9 mouse cellular contexts compared by ENCODE assay signal in the genomic region with DNA sequence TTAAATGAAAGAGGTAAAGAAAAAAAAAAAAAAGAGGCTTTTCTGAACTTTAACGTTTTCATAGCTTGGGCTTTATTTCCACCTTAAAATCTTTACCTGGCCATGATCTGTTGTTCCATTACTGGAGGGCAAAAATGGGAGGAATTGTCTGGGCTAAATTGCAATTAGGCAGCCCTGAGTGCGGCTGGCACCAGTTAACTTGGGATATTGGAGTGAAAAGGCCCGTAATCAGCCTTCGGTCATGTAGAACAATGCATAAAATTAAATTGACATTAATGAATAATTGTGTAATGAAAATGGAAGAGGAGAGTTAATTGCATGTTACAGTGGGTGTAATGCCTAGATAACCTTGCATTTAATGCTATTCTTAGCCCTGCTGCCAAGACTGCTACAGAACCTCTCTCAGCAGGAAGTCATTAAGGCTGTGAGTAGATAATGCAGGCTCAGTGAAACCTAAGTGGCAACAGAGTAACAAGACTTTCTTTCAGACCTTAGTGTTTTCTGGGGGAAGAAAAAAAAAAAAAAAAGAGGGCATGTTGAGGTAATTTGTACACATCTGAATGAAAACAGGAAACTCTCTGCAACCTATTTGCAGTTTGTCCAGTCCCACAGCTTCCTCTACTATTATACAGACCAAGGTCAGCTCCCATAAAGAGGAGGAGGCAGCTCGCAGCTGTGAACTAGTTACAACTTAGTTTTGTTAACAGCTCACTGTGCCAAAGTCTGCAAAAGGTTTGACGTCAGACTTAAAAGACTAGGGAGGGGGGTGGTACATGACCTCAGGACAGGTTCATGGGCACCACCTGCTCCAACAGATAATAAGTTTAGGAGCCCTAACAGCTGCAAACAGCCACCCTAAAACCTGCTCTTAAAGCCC.
DNase-seq lines count a peak whose midpoint lies in the region; ATAC-seq and TF ChIP-seq lines count a peak whose summit lies in the region.
"Had no signal": no experiment of that assay in that cellular context is flagged by ENCODE, and none has a peak within 500 bp of the region (broad histone marks: within the 10 kb centered on the region; RNA-seq: fewer than 3 reads in every experiment).

No protein-coding gene starts in this region.

- WGBS in hindbrain, embryonic 11.5 days, result 54% methylated on average over 6 of the region's 6 CpGs
- WGBS in hindbrain, embryonic 10.5 days, result 50% methylated on average over 6 of the region's 6 CpGs
- 35% methylated on average over 6 of the region's 6 CpGs for WGBS in midbrain, postnatal 0 days

- TF ChIP-seq CTCF in brain, embryonic 14.5 days (IDR thresholded peaks at IDR 0.05; ENCODE audit: borderline replicate concordance, extremely low read depth, insufficient read depth, insufficient read length), result no peak
- TF ChIP-seq CTCF in midbrain, postnatal 0 days (IDR thresholded peaks at IDR 0.05), result no peak

- peak; percentile 1 for DNase-seq in hindbrain, embryonic 11.5 days (ENCODE audit: low spot score)
- no peak for DNase-seq in hindbrain, embryonic 10.5 days (ENCODE audit: low spot score)
- DNase-seq in brain, embryonic 14.5 days (ENCODE audit: low read depth), result peak; percentile 93
- peak; percentile 17 to 18 for DNase-seq in heart, postnatal 10 days
- peak; percentile 50 for DNase-seq in midbrain, postnatal 0 days (ENCODE audit: low spot score)
- no peak for DNase-seq in frontal cortex, postnatal 14 days (ENCODE audit: low spot score in 2 of 2)
- no peak for DNase-seq in gastrocnemius, postnatal 4 days (ENCODE audit: low spot score in 2 of 2)
- DNase-seq in urinary bladder, postnatal 4 days (ENCODE audit: low spot score in 2 of 2), result no peak

- no peak overlapping the region for H3K9ac ChIP-seq in hindbrain, embryonic 11.5 days (ENCODE audit: low read depth, low read length)
- H3K9ac ChIP-seq in midbrain, postnatal 0 days (replicated peaks; ENCODE audit: low read length, poor library complexity, severe bottlenecking), result no peak overlapping the region

- H3K27me3 ChIP-seq in hindbrain, embryonic 11.5 days (ENCODE audit: control insufficient read depth, insufficient read depth, low read length), result no peaks in the 10 kb centered on the region
- no peaks in the 10 kb centered on the region for H3K27me3 ChIP-seq in hindbrain, embryonic 10.5 days (ENCODE audit: insufficient read depth, poor library complexity, severe bottlenecking)
- no peaks in the 10 kb centered on the region for H3K27me3 ChIP-seq in midbrain, postnatal 0 days (ENCODE audit: insufficient read depth, low read length)

- H3K4me3 ChIP-seq in hindbrain, embryonic 11.5 days (ENCODE audit: low read depth, low read length), result no peak overlapping the region
- no peak overlapping the region for H3K4me3 ChIP-seq in hindbrain, embryonic 10.5 days
- no peak overlapping the region for H3K4me3 ChIP-seq in midbrain, postnatal 0 days (ENCODE audit: low read depth, low read length)

- ATAC-seq in hindbrain, embryonic 11.5 days (ENCODE audit: low FRiP score), result no peak
- no peak for ATAC-seq in midbrain, postnatal 0 days (ENCODE audit: low FRiP score)

- intact Hi-C loops in heart, postnatal 10 days (cut with DNase I), result loop anchor here (5.0 kb wide), 1 partner anchor 288 kb away; no protein-coding TSS in a partner anchor

- no peaks in the 10 kb centered on the region for H3K9me3 ChIP-seq in hindbrain, embryonic 11.5 days (ENCODE audit: control insufficient read depth, low read length)
- H3K9me3 ChIP-seq in hindbrain, embryonic 10.5 days, result no peaks in the 10 kb centered on the region
- H3K9me3 ChIP-seq in midbrain, postnatal 0 days (ENCODE audit: low read length), result no peaks in the 10 kb centered on the region

- no peaks in the 10 kb centered on the region for H3K4me1 ChIP-seq in hindbrain, embryonic 11.5 days (replicated peaks; ENCODE audit: control insufficient read depth, insufficient read depth, low read length)
- H3K4me1 ChIP-seq in hindbrain, embryonic 10.5 days (replicated peaks), result no peaks in the 10 kb centered on the region
- no peaks in the 10 kb centered on the region for H3K4me1 ChIP-seq in midbrain, postnatal 0 days (ENCODE audit: insufficient read depth, low read length)

- TF ChIP-seq POLR2A in brain, embryonic 14.5 days (IDR thresholded peaks at IDR 0.05; ENCODE audit: borderline replicate concordance, extremely low read depth, insufficient read depth, insufficient read length, poor library complexity, severe bottlenecking), result no peak

- no peak overlapping the region for H3K27ac ChIP-seq in hindbrain, embryonic 11.5 days (ENCODE audit: low read depth, low read length)
- H3K27ac ChIP-seq in hindbrain, embryonic 10.5 days, result no peak overlapping the region
- H3K27ac ChIP-seq in midbrain, postnatal 0 days (ENCODE audit: low read depth, low read length), result no peak overlapping the region
- H3K27ac ChIP-seq: macrophage had no signal

- H3K36me3 ChIP-seq in hindbrain, embryonic 11.5 days (ENCODE audit: control insufficient read depth, insufficient read depth, low read length), result no peaks in the 10 kb centered on the region
- no peaks in the 10 kb centered on the region for H3K36me3 ChIP-seq in hindbrain, embryonic 10.5 days
- H3K36me3 ChIP-seq in midbrain, postnatal 0 days (ENCODE audit: insufficient read depth, low read length), result no peaks in the 10 kb centered on the region

- no peak overlapping the region for H3K4me2 ChIP-seq in hindbrain, embryonic 11.5 days (replicated peaks; ENCODE audit: low read depth, low read length)
- H3K4me2 ChIP-seq in midbrain, postnatal 0 days (ENCODE audit: low read depth, low read length, poor library complexity, severe bottlenecking), result no peak overlapping the region

Comparison
In these comparisons a context has a peak if more than half of its experiments do, and no peak if none do; other contexts are left out.
1. DNase-seq: peak in hindbrain, embryonic 11.5 days (single experiment), brain, embryonic 14.5 days (single experiment), heart, postnatal 10 days (2 of 2) and midbrain, postnatal 0 days (single experiment); none in hindbrain, embryonic 10.5 days (single experiment), frontal cortex, postnatal 14 days (0 of 2), gastrocnemius, postnatal 4 days (0 of 2) and urinary bladder, postnatal 4 days (0 of 2).